Mouse (Mus musculus): ENCODE data around the gene Gm11084.

Gene Gm11084

GRCm38 (mm10) chr2:72924981-72925380, 61.5 kb downstream of the Gm11084 start:
- no peak for DNase-seq

All from kidney, postnatal 4 days (tissue).